Mouse (Mus musculus) neural tube, embryonic 15.5 days (tissue): ENCODE data around the gene Abhd2. TPM values are rescaled to one million over a fixed set of nuclear protein-coding genes. Genes with fewer than 3 reads are reported as not detected.

Source experiments
- ATAC-seq: fragments of 200-750 bp; cut with Nextera tagmentation; 2 replicates; pipeline ENCODE4 v1.8.0; 2017; ENCODE audit warnings: mild to moderate bottlenecking, moderate TSS enrichment, moderate library complexity; ENCODE audit not compliant: low FRiP score
- H3K27ac ChIP-seq: fragments of 300-500 bp; sonication (generic); replicated peaks from 2 replicates; pipeline ENCODE4 v1.5.1; 2015; ENCODE audit warnings: mild to moderate bottlenecking, inconsistent platforms
- H3K27me3 ChIP-seq: fragments of 300-500 bp; sonication (generic); replicated peaks from 2 replicates; pipeline ENCODE4 v1.6.1; 2015; ENCODE audit warnings: inconsistent platforms
- H3K36me3 ChIP-seq: fragments of 300-500 bp; sonication (generic); 2 replicates; pipeline ENCODE4 v1.6.1; 2015; ENCODE audit warnings: inconsistent platforms
- H3K4me1 ChIP-seq: fragments of 300-500 bp; sonication (generic); 2 replicates; pipeline ENCODE4 v1.6.1; 2015; ENCODE audit warnings: inconsistent platforms
- H3K4me2 ChIP-seq: fragments of 300-500 bp; sonication (generic); 2 replicates; pipeline ENCODE4 v1.6.1; 2015; ENCODE audit warnings: inconsistent platforms, mild to moderate bottlenecking, moderate library complexity
- H3K4me3 ChIP-seq: fragments of 300-500 bp; sonication (generic); replicated peaks from 2 replicates; pipeline ENCODE4 v1.5.1; 2015; ENCODE audit warnings: mild to moderate bottlenecking, inconsistent platforms
- H3K9ac ChIP-seq: fragments of 300-500 bp; sonication (generic); replicated peaks from 2 replicates; pipeline ENCODE4 v1.6.1; 2015; ENCODE audit warnings: mild to moderate bottlenecking, inconsistent platforms
- H3K9me3 ChIP-seq: fragments of 300-500 bp; sonication (generic); replicated peaks from 2 replicates; pipeline ENCODE4 v1.6.1; 2016; ENCODE audit warnings: inconsistent platforms
- WGBS: fragments of 180-500 bp; shearing (Covaris S2); methylation state at CpG from one replicate; pipeline ENCODE4 v1.1.7; 2015; ENCODE audit warnings: mixed read lengths; 5-methylcytosine and 5-hydroxymethylcytosine counted together
- polyA plus RNA-seq: library from polyadenylated mRNA; unstranded; fragments of >200 nt; fragmentation: Nextera tagmentation; extraction: Ambion mirVana; gene quantifications from 2 replicates; pipeline ENCODE4 v1.2.1, GENCODE M21; 2015

Abhd2 gene
- polyA plus RNA-seq, 1 experiment from 2014 or later: 15.6 TPM

DNA sequence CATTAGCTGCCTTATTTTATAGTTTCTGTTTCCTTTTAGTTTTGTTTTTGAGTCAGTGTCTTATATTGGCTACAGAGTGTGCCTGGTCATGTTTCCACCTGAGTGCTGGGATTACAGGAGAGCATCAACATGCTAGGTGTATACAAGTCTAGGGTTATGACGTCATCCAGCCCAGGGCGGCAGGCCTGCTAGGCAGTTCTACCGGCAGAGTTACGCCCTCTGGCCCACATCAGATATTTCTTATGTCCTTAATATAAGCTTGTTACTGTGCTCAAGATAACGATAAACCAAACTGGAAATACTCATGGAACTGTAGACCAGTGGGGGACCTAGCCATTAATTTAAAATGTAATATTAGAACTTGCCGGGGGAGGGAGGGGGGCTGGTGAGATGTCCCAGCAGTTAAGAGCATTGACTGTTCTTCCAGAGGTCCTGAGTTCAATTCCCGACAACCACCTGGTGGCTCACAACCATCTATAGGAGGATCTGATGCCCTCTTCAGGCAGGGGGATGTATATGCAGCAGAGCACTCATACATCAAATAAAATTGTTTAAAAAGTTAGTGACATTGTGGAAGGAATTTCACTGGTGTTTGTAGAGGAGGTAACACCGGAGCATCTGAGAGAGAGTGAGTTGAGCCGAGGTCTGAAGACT is 120.0 kb downstream of the Abhd2 start:
- peak overlapping the region; percentile 99 for H3K4me2 ChIP-seq
- H3K36me3 ChIP-seq: no peaks in the 10 kb centered on the region
- ATAC-seq: no peak
- peaks cover 19% of the 10 kb centered on the region for H3K4me1 ChIP-seq
- no peaks in the 10 kb centered on the region for H3K27me3 ChIP-seq
- WGBS: 69% methylated on average over 9 of the region's 9 CpGs
- H3K27ac ChIP-seq: no peak overlapping the region
- no peak overlapping the region for H3K9ac ChIP-seq
- H3K9me3 ChIP-seq: no peaks in the 10 kb centered on the region
- H3K4me3 ChIP-seq: peak overlapping the region; percentile 61

- WGBS: 97% methylated on average over 7 of the region's 7 CpGs
- H3K4me2 ChIP-seq: no peak overlapping the region
- ATAC-seq: no peak
- H3K36me3 ChIP-seq: no peaks in the 10 kb centered on the region
- H3K9me3 ChIP-seq: no peaks in the 10 kb centered on the region
- H3K27ac ChIP-seq: no peak overlapping the region
- no peak overlapping the region for H3K9ac ChIP-seq
- H3K27me3 ChIP-seq: no peaks in the 10 kb centered on the region
- peaks cover 20% of the 10 kb centered on the region for H3K4me1 ChIP-seq
- no peak overlapping the region for H3K4me3 ChIP-seq
These were observed 120.9 kb downstream of the Abhd2 start for GRCm38 (mm10) chr7:79393924-79394323.

GRCm38 (mm10) chr7:79394666-79395065 is 121.7 kb downstream of the Abhd2 start:
- Histone ChIP-seq H3K4me1 (peaks cover 20% of the 10 kb centered on the region), H3K27me3 (no peaks in the 10 kb centered on the region), H3K4me3 (no peak overlapping the region), H3K36me3 (no peaks in the 10 kb centered on the region), H3K27ac (no peak overlapping the region), H3K9ac (no peak overlapping the region), H3K9me3 (no peaks in the 10 kb centered on the region), H3K4me2 (no peak overlapping the region)
- 68% methylated on average over 7 of the region's 7 CpGs for WGBS
- no peak for ATAC-seq

GRCm38 (mm10) chr7:79395186-79395585 is 122.2 kb downstream of the Abhd2 start:
- H3K4me1 ChIP-seq: peaks cover 20% of the 10 kb centered on the region
- H3K4me3 ChIP-seq: no peak overlapping the region
- H3K36me3 ChIP-seq: no peaks in the 10 kb centered on the region
- H3K27me3 ChIP-seq: no peaks in the 10 kb centered on the region
- H3K9ac ChIP-seq: no peak overlapping the region
- WGBS: 89% methylated on average over 7 of the region's 7 CpGs
- no peak for ATAC-seq
- no peaks in the 10 kb centered on the region for H3K9me3 ChIP-seq
- no peak overlapping the region for H3K27ac ChIP-seq
- H3K4me2 ChIP-seq: no peak overlapping the region

DNA sequence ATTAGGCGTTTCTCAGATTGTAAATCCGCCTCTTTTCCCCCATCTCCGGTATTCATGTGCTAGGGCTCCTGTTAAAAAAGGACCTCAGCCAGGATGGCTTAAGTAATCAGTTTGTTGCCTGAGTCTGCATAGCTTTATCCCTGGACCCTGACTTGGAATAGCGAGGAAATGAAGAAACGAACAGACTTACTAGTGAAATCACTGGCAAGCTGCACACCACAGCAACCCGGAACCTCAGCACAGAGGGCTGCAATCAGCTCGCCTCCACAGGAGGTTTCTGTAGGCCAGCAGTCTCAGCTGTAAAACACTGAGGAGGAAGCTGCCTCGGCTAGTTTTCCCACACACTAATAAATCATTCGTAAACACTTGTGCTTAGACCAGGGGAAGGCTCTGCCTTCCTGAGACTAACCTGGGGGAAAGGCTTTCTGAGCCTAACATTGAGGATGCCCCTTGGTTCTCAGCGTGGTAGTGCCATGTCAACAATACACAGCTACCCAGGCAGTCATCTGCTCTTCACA is 124.5 kb downstream of the Abhd2 start:
- Histone ChIP-seq H3K4me2 (no peak overlapping the region), H3K4me3 (no peak overlapping the region), H3K27me3 (no peaks in the 10 kb centered on the region), H3K27ac (no peak overlapping the region), H3K36me3 (no peaks in the 10 kb centered on the region), H3K9me3 (no peaks in the 10 kb centered on the region), H3K4me1 (peaks cover 13% of the 10 kb centered on the region), H3K9ac (no peak overlapping the region)
- no peak; the same call in 1 of the 2 replicates for ATAC-seq
- 40% methylated on average over 10 of the region's 10 CpGs for WGBS

DNA sequence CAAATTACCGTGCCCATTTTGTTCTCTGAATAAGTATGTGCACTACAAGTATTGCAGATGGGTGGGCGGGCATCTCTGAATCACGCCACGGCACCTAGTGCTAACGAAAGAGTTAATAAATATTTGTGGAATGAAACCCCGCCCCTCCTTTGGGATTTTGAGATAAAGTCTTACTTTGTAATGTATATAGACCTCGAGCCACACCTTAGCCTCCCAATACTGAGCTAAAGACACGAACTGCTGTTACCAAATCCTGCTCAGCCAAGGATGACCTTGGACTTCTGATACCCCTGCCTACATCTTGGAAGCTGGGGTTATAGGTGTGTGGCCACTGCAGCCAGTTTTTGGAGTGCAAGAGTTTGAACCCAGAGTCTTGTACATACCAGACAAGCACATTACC is 125.4 kb downstream of the Abhd2 start:
- Histone ChIP-seq H3K27ac (no peak overlapping the region), H3K4me2 (no peak overlapping the region), H3K4me3 (no peak overlapping the region), H3K27me3 (no peaks in the 10 kb centered on the region), H3K9me3 (no peaks in the 10 kb centered on the region), H3K36me3 (no peaks in the 10 kb centered on the region), H3K9ac (no peak overlapping the region), H3K4me1 (peaks cover 9% of the 10 kb centered on the region)
- 86% methylated on average over 8 of the region's 8 CpGs for WGBS
- ATAC-seq: no peak

GRCm38 (mm10) chr7:79398971-79399370 is 126.0 kb downstream of the Abhd2 start:
- H3K4me1 ChIP-seq: peaks cover 9% of the 10 kb centered on the region
- ATAC-seq: no peak
- WGBS: 80% methylated on average over 12 of the region's 12 CpGs

DNA sequence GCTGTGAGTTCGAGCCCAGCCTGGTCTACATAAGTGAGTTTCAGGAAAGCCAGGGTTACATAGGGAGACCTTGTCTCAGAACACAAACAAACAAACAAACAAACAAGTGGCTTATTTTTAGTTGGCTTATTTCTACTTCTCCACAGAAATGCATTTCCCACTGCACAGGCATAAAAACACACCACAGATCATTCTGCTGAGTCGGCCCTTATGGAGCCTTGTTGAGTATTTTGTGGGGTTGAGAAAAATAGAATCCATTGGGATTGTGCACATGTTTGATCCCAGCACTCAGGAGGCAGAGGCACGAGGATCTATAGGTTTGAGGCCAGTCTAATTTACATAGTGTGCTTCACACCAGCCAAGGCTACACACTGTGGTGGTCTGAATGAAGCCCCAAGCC is 127.3 kb downstream of the Abhd2 start:
- Histone ChIP-seq H3K9me3 (no peaks in the 10 kb centered on the region), H3K4me1 (peaks cover 9% of the 10 kb centered on the region)

More at GRCm38 (mm10) chr7:79398971-79399370, 126.0 kb downstream of the Abhd2 start:
- H3K4me3 ChIP-seq: no peak overlapping the region
- no peaks in the 10 kb centered on the region for H3K9me3 ChIP-seq
- no peak overlapping the region for H3K27ac ChIP-seq
- no peak overlapping the region for H3K4me2 ChIP-seq
- no peaks in the 10 kb centered on the region for H3K36me3 ChIP-seq
- H3K27me3 ChIP-seq: no peaks in the 10 kb centered on the region
- H3K9ac ChIP-seq: no peak overlapping the region

DNA sequence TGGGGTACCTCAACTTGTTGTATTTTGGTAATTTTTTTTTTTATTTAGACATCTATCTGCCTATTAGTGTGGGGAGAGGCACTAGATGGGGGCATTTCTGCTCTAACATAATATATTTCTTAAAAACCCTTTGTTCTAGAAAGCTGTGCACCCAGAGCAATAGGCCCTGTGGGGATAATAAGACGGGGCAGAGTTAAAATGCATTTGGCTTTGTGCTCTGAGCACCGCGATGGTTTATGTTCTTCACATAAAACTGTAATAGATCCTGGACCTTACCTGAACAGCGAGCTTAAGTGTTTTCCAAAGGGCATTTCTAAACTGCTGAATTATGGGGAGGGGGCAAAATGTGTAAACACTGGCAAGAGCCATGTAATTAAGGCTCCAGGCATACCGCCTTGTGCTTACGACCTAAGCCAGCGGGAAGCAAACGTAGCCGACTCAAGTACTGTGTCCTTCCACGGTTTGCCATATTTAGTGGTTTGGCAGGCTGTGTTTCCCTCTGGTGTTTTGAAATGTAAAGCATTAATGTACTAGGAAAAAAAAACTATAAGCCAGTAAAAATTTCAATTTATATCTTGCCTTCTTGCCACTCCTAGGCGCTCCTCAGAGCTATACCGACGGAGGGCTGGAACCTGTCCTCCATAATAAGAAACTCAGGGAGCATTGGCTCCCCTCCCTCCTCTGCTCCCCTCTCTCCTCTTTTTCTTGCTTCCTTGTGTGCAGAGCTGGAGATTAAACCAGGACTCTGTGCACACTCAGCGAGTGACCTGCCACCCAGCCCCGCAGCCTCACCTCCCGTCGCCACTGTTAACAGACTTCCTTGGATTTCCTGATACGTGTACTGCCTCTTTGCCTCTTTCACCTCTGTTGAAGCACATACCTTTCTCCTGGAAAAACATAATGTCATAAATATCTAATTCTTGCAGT is 141.7 kb downstream of the Abhd2 start:
- WGBS: 38% methylated on average over 18 of the region's 18 CpGs
- H3K27me3 ChIP-seq: no peaks in the 10 kb centered on the region
- H3K9me3 ChIP-seq: no peaks in the 10 kb centered on the region
- no peak overlapping the region for H3K4me3 ChIP-seq
- H3K4me2 ChIP-seq: peak overlapping the region; percentile 34
- H3K4me1 ChIP-seq: peaks cover 8% of the 10 kb centered on the region; the same call in 1 of the 2 replicates
- H3K36me3 ChIP-seq: no peaks in the 10 kb centered on the region
- peak; percentile 57; the same call in 1 of the 2 replicates for ATAC-seq
- H3K9ac ChIP-seq: no peak overlapping the region
- H3K27ac ChIP-seq: peak overlapping the region; percentile 58

More for the DNA sequence above, 127.3 kb downstream of the Abhd2 start:
- Histone ChIP-seq H3K4me3 (no peak overlapping the region), H3K27me3 (no peaks in the 10 kb centered on the region), H3K4me2 (no peak overlapping the region), H3K9ac (no peak overlapping the region), H3K27ac (no peak overlapping the region), H3K36me3 (no peaks in the 10 kb centered on the region)
- no peak for ATAC-seq
- 87% methylated on average over 3 of the region's 3 CpGs for WGBS
